Mouse (Mus musculus) embryo, embryonic 10.5 days (tissue): Measurements from ENCODE around the gene Slc22a23.

ENCODE experiments used
- DNase-seq: peaks from one replicate; pipeline ENCODE4 v3.0.0-alpha.2; 2015; ENCODE audit warnings: low spot score

Slc22a23 gene

DNA sequence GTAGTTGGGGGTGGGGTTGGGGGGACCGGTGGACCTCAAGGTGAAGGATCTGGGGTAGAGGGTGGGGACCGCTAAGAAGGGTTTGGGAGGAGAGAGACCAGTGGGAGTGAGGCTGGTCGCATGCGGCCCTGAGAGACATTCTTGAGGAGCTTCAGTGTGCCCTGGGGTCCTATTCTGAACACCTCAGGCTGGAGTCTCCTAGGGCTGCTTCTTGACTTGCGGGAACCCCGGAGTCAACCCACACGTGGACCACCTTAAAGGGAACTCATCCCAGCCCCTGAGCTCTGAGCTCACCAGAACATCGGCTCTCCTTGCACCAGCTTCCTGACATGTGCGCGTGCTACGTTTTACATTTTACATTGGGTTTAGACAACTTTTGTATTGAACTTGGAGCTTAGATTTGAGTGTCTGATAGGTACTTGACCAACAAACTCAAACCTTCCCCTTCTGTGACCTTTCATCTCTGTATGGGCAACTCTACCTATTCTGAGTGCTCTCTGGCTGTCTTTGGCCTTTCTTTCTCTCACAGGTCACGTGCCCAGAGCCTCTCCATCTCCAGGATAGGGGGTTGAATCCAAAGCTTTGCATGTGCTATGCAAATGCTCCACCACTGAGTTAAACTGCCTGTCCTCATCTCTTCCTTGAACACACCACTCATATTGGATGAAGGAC lies 181.5 kb downstream of the Slc22a23 start:
- DNase-seq, result no peak

DNA sequence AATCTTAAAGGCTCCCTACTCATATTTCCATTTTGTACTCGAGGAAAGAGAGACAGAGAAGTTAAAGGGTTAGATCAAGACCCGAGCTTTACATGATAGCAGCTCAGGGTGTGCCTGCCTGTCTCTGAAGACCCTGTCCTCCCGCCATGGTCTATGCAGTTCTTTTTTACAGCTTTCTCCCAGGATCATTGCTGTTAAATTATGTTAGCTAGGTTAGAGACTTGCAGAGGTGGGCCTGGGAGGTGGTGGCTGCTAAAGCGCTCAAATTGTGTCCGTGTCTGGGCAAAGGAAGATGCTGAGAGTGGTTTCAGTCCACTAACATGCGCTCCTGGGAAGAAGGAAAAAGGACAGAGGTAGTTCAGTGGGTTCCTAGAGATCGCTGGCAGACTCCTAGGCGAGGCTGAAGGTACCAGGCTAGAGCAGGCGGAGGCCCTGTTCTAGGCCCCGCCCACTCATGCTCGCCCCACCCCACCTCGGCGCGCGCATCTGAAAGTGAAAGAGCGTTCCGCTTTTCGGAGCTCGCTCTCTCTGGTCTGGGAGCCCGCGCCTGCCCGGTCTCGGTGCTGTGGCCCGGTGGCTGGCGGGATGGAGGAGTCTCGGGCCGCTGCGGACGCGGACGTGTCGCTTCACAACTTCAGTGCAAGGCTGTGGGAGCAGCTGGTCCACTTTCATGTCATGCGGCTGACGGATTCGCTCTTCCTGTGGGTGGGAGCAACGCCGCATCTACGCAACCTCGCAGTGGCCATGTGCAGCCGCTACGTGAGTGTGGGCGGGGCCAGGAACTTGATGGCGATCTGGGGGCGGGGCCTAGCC lies 182.3 kb downstream of the Slc22a23 start, which contains the start of gene Psmg4:
Psmg4 (plus strand) TSS at position 474 of the 813 bp plus-strand sequence.
- DNase-seq, result peak; percentile 95

DNA sequence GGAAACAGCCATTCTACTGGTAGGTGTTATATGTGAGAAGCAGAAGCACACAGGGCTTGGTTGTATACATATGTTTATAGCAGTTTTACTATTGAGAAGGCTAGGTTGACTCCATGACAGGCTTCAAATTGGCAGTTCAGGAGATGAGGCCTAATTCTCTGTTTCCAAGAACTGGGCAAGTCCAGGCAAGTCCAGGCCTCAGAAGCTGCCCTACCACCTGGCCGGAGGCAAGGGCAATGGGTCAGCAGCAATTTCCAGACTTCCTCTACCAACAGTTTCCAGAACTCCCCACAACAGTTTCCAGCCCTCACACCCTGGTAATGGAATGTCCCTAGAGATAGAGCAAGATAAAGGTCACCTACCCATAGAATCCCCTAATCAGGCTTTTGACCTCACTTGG lies 185.1 kb downstream of the Slc22a23 start:
- DNase-seq, result no peak

DNA sequence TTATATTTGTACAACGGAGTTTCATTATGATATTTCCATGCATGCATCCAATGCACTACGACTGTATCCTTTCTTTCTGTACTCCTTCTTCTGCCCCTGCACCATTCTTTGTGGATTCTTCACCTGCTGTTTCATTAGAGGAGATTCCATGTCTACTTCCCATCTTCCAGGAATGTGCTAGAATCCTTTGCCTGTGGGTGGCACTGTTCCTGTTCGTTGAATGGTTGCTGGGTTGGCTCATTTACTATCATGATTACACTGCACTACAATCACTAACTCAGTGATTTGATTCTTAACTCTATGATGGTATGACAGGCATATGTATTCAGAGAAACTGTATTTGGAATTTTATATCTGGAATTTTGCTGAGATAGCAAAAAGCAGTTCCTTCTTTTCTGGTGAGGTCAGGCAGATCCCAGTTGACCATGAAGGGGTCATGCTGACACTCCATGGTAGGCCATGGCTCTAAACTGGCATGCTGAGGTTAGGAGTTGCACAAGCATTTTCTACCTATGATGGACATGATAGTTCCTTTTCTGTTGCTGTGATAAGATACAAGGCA lies 187.3 kb downstream of the Slc22a23 start:
- no peak for DNase-seq

DNA sequence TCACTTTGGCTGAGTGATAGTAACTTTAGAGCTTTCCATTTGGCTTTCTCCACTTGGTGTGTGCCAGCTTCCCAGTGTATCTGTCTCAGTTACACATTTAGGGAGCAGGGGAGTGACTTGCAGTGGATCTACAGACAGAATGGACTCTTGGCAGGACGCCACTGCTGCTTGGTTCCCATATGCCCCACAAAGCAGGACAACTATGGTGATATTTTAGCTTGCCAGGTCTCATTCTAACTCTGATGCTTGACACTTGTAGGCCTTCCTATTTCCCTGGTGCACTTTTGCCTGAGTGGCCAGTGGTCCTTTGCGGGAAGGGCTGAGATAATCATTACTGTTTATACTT lies 188.2 kb downstream of the Slc22a23 start:
- DNase-seq, result no peak

DNA sequence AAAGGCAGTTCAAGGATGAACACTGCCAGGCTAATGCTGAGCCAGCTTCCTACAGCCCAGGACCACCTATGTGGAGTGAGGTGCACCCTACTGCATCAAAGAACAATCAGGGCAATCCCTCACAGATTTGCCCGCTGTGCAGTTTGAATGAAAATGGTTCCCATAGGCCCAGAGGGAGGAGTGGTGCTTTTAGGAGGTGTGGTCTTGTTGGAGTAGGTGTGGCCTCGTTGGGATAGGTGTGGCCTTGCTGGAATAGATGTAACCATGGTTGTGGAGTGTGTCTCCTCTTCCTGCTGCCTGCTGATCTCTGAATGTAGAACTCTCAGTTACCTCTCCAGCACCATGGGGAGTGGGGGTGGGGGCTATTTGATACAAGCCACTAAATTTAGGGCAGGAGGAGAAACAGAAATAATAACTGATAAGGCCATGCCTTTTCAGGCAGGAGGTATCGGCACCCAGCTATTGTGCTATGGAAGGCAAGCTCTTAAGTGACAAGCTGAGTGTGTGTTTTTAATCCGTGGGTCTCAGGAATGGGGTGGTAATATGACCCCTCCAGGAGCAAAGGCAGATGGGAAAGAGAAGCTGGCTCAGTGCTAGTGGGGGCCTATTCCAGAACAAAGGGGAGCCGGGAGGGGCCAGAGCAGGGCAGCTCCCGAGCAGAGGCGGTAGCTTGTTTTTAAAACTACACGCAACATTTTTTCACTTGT lies 188.7 kb downstream of the Slc22a23 start:
- DNase-seq, result no peak

DNA sequence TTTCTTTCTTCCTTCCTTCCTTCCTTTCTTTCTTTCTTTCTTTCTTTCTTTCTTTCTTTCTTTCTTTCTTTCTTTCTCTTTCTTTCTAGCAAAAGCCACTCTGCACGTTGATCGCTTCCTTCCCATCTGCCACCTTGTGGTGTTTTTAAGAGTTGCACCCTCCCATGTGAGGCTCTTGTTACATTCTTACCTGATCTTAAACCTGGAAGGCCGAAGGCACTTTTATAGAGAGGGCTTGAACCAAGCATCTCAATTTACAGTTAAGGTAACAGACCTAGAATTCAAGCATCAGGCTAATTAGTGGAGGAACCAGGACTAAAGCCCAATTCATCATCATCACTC lies 190.1 kb downstream of the Slc22a23 start:
- DNase-seq, result peak; percentile 82

DNA sequence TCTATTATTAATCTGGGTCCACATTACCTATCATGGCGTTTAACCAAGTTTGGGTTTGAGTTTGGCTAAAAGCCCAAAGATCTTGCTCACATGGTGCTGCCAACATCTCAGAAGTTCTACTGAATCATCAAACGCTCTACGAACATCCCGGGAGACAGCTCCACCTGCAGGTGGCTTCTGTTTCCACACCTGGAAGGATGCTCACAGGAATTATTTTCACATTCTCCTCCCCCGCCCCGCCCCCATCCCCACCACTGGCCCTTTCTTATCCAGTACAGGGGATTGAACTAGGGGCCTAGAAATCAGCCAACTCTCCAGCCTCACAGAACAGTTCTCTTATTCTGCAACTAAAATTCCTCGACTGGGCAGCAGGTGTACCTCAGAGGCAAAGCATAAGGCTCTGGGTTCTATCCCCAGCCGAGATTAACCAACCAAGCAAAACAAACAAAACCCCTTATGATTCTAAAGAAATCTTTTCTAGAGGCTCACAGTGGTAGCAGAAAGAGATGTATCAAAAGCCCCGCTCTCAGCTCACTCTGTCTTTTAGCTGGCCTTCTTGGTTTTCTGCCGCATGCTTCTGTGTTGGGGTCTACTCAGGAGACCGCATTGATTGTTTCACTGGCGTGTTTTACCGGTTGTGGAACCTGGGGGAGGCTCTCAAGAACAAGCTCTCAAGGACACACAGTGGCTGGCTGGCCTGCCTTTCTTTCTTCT lies 190.6 kb downstream of the Slc22a23 start:
- DNase-seq, result peak; percentile 83

DNA sequence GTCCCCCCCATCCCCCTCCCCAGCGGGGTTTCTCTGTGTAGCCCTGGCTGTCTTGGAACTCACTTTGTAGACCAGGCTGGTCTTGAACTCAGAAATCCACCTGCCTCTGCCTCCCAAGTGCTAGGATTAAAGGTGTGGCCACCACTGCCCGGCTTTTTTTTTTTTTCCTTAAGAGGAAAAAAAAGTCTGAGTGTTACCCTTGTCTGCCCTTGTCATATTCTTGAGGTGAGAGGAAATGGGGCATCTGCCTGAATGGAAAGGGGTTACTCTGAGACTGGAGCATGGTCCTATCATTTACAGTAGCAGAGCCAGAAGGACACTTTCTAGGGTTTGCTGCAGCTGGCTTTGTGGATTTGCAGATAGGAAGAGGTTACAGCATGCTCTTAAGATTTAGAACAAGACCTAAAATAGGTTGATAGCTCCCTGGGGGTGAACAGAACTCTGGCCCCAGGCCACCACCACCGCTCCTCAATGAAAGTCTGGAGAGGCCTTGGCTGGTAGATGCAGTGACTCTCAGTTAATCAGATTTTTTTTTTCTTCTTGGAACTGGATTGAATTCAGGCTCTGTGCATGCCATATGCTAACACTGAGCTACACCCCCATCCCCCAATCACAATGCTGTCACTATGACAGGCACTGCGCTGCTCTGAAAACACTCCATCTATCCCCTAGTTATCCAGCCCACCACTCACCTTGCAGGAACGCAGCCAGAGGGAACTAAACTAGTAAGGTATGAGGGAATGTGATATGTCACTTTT lies 191.5 kb downstream of the Slc22a23 start:
- no peak for DNase-seq

DNA sequence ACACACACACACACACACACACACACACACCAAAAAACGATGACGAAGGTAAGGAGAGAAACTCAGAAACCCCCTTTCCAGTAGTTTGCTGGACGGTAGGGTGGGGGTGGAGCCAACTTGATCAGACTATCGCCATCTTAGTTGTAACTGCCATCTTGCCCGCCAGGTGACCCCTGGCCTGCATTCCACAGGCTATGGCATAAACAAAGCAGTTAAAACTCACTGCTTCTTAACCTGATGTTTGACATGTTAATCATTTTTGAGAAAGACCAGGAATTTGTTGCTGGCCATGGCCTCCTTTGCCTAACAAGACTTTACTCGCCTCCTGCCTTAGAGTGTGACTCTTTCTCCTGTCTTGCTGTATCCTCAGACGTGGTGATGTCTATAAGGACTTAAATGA lies 192.3 kb downstream of the Slc22a23 start:
- no peak for DNase-seq

DNA sequence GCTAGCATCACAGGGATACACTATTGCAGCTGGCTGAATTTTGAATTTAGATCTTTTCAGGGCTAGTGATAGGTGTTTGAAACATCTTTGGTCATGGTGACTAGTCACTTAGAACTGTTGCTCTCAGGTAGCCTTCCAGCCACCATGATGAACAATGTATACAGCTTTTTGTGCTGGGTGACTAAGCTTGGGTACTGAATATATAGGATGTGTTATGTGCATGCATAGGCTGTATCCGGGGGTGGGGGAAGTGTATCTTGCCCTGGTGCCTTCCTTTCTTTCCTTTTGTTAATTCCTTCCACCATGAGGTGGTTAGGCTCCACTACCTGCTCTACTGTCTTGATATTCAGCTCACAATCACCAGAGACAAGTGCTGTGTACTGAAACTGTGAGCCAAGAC lies 193.6 kb downstream of the Slc22a23 start:
- DNase-seq, result no peak

DNA sequence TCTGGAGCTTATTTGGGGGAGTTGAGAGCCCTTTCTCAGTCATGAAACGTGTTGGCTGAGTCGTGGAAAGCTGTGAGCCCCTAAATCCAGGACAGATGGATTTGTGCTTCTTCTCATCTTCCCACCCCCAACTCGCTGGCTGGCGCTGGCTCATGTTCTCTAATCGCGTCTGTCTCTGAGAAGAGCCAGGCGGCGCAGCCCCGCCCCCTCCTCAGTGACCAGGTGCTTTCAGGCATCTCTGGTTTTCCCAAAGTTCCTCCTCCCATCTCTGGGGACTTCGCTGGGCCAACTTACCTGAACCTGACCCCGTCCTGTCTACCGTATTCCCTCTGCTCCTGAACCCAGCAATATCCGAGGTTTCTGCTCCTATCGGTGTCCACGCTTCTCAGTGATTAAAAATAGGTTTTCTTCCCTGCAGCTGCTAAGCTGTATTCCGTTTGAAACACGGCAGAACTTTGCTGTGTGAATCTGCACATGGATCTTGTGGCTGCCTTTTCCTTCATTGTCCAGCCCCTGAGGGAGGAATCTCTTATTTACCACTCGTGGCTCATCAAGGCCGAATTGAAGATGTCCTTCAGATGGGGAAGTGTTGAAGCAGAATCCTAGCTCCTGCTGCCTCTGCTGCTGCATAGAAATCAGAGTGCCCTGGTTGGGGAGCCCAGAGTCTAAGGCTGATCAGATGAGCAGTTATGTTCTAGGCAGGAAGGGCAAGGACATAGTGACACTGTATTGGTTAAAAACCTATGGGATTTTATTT lies 194.5 kb downstream of the Slc22a23 start:
- DNase-seq, result peak; percentile 73

DNA sequence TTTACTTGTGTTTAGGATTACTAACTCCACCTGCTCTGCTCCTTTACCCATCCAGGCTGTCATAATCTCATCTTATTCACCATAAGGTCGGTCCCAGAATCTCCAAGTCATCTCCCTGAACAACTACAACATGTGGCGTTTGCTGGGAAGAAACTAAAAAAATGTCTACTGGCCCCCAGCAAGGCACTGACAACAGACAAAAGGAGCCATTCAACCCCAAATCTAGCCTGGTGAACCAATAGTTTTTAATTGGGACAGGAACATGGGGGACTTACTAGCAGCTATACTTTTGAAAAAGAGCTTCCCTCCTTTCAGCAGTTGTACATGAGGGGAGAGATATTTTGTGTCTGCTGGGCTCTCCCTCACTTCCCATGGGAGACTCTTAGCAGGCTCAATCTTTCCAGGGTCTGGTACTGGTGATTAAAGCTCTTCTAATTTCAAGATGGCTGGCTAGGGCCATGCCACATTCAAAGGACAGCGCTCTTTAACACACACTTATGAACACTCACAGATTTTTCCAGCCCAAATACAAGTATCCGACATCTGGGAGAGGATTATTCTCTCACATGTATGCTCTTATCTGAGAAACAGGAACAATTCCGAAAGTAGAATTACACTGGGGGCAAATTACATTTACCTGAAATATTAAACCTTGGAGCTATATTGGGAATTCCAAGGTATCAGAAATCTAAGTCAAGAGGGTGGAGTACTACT lies 195.4 kb downstream of the Slc22a23 start:
- peak; percentile 45 for DNase-seq

DNA sequence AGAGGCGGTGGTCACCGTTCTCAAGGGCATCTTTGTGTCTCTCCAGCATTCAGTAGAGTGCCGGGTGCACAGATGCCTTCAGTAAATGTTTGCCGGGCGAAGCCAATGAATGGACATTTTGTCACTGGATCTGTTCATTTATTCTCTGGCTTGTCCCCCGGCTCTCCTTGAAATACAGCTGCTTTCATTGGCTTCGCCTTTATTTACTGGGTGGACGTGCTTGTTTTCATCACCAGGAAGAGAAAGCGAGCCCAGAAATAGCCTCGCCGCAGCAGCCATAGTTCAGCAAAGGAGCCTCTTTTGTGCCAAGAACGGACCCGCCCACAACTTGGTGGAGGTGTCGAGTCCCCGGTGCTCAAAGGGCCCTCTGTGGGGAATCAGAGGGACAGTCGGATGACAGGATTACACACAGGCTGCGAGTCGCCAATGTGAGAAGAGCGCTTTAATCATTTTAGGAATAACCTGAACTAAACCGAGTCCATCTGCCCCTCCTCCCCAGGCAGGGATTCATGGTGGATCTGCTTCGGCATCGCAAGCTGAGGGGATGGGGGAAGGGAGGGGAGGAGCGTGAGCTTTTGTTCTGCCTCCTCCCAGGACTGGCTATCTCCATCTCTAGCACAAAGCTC lies 196.1 kb downstream of the Slc22a23 start:
- DNase-seq, result peak; percentile 89

DNA sequence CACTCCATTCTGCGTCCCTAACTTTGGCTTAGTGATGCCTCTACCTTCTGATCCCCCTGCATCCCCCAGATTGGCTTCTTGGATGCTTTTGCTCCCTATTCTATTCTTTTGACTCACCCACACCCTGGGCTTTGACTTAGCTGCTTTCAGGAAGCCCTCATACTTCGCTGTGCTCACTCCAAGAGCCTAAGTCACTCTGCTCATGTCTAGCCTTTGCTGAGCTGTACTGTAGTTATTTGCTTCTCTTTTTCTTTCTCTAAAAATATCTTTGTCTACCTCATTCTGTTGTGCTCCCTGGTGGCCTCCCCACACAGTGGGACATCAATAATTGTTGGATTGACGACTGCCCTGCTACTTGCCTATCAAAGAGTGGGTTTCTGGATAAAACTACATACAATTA lies 196.8 kb downstream of the Slc22a23 start:
- peak; percentile 9 for DNase-seq

DNA sequence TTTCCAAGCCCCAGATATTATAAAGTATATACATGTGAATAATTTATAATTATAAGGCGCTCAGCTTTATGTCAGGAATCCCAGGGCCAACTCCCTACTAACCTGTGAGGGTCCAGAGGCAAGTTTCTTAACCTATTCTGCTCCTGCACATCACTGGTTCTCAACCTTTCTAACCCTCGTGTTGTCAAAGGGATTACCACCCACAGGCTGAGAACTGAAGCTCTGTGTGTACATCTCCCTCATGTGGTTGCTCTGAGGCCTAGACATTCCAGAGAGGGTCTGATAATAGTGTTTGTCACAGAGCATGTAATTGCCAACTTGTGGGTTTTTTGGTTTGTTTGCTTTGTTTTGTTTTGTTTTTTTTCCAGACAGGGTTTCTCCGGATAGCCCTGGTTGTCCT lies 198.1 kb downstream of the Slc22a23 start:
- peak; percentile 16 for DNase-seq

DNA sequence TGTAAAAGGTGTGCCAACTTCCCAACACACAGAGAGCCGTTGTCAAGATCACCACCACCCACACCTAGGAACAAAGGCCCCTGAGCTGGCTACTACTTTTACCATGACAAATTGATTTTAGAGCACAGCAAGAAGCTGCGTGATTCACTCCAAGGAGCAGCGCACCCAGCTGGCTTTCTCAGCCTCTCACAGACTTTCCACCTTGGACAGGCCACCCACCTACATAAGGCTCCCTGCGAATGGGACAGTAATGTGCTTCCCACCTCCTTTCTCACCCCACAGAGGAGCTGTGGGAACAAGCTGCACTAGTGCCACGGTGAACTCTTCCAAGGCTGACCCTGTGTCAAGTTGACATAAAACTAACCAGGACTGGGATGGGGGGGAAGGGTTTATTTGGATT lies 201.6 kb downstream of the Slc22a23 start:
- peak; percentile 16 for DNase-seq

DNA sequence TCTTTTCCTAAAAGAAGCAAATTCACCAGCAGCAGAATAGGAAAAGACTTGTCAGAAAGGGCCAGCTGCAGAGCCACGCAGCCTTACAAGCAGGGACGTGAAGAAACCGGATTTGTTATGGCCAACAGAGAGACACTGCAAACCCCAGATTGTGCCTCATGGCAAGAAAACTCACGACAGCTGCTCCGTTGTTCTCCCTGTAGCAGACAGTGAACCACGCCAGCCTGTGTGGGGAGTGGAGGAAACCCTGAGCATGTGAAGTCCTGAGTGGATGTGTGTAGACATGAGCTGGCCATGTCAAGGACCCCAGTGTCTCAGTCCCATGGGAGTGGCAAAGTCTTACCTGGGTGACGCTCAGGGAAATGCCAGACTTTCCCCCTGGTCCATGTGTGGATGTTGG lies 208.4 kb downstream of the Slc22a23 start:
- DNase-seq, result no peak

DNA sequence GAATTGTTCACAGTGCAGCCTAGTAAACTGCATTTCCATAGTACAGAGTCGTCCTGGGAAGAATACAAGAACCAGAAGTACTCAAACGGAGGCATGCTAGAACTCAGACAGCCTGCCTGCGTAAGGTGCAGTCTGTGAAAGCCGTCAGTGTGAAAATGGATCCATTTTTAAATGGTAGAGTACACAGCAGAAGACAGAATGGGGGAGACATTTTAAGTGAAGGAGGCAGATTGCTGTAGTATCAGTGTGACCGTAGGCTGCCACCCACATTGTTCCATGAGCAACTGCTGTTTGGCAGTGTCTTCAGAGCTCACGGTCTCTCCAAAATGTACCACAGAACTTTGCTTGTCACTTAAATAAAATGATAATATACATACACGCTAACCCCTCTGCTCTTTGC lies 210.7 kb downstream of the Slc22a23 start:
- peak; percentile 29 for DNase-seq
